Mouse (Mus musculus): ENCODE measurements at regions not wholly inside any gene's neighbourhood (a gene's known extent, or its start where the extent isn't known, plus 50 kb on each side); places are given as distances from the start of the nearest gene placed in this dataset.
"Not testable (repeated sequence)": the region's sequence is repeated elsewhere in the genome, so short reads cannot be mapped to it uniquely, and the experiment has no call there.

DNA sequence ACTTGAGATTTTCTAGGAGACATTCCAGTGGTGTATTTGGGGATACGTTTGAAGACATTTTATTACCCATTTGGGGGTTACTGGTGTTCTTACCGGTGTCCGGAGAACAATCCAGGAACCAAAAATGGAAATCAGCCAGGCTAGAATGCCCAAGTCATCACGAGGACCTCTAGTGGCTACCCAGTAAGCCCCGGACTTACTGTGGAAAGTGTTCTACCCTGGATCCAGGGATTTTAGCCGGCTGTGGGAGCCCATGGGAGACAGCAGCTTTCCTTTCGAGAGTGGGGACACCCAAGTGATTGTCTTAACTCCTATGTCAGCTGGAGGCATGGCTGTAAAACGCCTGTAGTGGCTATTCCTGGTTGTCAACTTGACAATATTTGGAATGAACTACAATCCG, 77.0 kb upstream of the Lemd2 start:
- no peak for DNase-seq

DNA sequence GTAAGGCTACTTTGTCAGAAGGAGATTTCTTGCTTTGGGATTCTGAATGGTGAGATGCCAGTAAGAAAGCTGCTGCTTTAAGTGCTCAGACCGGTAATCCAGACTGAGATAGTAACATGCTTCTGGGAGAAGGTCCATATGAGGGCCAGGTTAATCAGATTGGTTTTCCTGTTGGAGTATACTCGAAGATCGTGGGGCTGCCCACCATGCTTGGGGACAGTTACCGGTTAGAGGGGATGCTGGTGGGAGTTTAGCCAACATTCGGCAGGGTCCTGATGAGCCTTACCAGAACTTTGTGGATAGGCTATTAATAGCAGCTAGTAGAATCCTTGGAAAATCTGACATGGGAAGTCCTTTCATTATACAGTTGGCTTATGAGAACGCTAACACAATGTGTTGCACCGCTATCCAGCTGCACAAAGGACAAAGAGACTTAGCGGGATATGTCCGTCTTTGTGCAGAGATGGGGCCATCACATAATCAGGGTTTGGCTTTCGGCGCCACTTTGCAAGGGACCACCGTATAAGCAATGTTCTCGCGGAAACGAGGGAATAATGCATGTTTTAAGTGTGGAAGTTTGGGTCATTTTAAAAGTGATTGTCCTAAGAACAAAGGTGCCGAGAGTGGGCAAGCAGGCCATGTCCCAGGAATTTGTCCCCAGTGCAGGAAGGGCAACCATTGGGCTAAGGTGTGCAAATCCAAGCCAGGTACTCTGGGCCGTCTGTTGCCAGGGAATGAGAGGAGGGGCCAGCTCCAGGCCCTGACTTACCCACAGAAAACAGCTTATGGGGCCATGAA, 75.4 kb upstream of the Lemd2 start:
- not testable (repeated sequence) for DNase-seq

DNA sequence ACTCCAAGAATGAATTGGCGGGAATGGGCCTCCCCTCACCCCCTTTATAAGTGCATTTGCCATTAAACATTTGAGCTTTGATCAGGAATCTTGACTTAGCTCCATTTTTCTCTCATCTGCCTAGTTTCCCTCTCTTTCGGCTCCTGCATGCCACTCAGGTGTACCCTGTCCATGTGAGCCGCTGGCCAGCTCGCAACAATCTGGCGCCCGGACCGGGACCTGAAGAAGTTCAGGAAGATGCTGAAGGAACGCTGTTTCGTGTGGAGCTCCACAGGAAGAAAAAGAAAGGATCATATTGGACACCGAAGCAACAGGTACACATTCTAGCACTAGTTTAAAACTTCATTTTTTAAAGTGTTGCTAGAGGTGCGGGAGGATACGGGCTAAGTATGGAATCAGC, 73.5 kb upstream of the Lemd2 start:
- not testable (repeated sequence) for DNase-seq

DNA sequence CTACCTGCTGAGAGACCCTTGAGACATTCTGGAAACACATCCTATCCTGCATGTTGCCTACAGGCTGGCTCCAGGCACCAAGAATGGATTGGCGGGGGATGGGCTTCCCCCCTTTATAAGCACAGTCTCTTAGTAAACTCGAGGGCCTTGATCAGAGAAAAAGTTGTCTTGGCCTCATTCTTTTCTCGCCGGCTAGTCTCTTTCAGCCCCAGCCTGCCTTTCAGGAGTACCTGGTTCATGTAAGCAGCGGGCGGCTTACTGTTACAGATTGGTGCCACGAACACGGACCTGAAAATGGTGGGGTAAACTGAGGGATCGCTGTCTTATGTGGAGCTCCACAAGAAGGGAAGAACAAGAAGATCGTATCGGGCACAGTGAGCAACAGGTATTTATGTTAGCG, 67.5 kb upstream of the Lemd2 start:
- not testable (repeated sequence) for DNase-seq

DNA sequence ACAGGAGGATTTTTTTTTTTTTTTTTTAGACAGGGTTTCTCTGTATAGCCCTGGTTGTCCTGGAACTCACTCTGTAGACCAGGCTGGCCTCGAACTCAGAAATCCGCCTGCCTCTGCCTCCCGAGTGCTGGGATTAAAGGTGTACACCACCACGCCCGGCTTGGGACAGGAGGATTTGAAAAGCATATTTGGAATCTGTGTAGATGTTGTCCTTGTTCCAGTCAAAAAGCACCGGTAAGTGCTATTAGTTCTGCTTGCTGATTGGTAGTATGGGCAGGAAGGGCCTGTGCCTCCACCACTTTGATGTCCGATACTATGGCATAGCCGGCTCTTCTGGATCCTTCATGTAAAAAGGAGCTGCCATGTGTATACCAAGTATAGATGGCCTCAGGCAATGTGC, 66.5 kb upstream of the Lemd2 start:
- not testable (repeated sequence) for DNase-seq

DNA sequence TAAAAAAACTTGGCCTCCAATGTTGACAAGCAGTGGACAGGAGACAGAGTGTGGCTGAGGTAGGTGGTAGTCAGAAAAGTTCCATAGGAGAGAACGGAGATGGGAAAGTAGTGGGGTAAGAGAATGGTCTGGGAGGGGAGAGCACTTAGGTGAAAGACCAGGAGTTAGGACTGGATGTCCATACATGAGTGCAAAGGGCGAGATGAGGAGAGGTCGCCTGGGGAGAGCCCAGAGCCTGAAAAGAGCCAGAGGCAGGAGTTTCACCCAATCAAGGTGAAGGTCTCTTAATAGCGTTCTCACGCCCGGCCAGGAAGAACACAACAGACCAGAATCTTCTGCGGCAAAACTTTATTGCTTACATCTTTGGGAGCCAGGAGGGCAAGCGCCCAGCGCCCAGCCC, 60.3 kb upstream of the Lemd2 start:
- not testable (repeated sequence) for DNase-seq

DNA sequence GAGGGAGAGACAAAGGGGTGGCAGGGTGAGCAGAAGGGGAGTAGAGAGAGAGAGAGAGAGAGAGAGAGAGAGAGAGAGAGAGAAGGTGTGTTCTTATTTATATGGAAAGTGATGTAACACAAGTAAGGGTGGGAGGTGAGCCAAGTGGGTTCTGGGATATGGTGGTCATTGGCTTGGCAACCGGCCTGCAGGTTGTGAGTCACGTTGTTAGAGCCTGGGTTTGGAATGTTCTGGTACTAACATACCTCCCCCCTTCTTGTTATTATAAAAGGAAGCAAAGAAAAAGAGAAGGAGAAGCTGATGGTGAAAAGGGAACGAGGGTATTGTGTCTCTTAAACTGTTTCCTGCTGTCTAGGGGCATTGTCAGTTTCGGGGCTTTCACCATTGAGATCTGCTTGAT, 58.3 kb upstream of the Lemd2 start:
- no peak for DNase-seq

DNA sequence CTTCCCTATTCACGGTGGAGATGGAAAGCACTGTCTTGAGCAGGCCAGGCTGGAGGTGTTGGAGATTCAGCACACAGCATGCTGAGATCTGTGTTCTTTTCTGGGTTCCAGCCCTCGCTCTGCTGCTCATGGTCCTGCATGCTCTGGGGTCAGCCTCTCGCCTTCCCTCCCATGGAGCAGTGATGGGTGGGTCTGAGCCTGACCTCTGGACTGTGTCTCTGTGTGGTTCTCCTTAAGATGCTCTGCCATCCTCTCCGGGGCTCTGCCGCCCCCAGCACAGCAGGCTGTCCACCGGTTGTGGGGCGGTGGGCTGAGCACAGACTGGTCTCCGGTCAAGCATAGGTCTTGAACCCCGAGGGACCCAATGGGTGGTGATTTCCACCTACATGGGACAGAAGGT, 57.7 kb upstream of the Lemd2 start:
- no peak for DNase-seq

DNA sequence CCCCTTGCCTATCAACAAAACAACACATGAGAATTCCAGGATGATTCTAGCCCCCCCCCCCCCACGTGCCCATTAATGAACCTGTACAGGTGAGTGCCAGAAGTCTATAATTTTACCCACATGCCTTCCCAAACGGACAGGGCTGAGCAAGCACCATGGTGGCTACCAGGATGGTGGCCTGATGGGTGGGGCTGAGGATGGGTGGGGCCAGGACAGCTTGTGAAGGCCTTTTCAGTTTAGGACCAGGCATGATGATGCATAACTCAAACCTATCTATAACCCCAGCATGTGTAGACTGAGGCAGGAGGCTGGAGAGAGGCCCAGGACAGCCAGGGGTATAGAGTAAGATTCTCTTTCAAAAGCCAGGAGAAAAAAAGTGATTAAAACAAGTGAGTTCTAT, 57.0 kb upstream of the Lemd2 start:
- no peak for DNase-seq

DNA sequence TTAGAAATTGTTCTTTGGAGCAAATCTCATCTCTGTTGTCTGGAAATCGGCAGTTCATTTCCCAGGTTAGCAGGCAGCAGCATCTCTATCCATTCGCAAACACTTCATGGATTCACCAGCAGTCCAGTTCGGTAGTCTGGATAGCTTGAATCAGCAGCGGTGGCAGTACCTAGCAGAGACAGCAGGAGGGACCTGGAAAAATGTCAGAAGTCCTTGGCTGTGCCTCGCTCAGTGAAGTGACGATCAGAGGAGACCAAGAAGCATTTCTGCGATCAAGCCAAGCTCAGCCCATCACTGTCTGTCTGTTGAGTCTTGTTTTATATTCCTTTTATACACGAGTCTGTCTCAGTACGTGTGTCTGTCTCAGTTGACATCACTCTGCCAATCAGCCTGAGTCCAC, 55.8 kb upstream of the Lemd2 start:
- no peak for DNase-seq

DNA sequence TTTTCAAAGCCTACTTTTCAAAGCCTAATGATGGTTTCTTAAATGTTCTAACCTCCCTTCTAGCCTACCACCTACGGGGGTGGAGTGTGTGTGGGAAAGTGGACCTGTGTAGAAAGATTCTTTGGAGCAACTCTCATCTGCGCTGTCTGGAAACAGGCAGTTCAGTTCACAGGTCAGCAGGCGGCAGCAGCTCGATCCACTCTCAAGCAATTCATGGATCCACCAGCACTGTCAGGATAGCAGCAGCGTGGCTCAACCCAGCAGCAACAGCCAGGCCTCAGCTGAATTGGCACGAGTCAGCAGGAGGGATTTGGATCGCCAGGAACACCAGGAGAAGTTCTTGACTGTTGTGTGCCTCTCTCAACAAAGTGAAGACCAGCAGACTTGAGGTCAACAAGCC, 53.1 kb upstream of the Lemd2 start:
- DNase-seq = peak; percentile 75 to 82

DNA sequence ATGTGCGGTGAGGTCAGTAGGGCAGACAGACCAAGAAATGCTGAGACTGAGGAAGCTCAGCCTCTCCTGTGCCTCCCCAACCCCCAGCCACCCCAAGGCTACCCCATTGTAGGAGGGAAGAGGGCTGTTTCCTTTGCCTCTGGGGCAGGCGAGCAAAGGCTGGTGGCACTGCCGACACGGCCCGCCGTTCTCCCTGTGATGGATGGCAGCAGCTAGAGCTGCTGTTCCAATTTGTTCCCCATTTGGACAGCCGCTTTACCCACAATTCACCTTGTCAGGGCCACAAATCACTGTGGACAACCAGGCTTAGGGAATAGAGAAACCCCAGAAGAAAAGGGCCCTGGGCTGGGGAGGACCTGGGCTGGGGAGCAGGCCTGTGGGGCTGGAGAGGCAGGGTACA, 51.5 kb upstream of the Lemd2 start:
- DNase-seq = no peak
